Mouse (Mus musculus): Measurements from ENCODE around the gene Gm21738. TPM values are rescaled to one million over a fixed set of nuclear protein-coding genes. Genes with fewer than 3 reads are reported as not detected.
"Not testable (repeated sequence)": the region's sequence is repeated elsewhere in the genome, so short reads cannot be mapped to it uniquely, and the experiment has no call there.

Gm21738 gene
- total RNA-seq (2021), result under 1 TPM; 0.53 to 0.85 TPM
- long read RNA-seq, experiment 1, result 0 reads
- long read RNA-seq, experiment 2, result 0 reads

- not testable (repeated sequence) for DNase-seq (ENCODE audit: low spot score in 2 of 2)
Measured at GRCm38 (mm10) chr14:19418830-19419229, at the start of gene Gm21738. Gm21738 (minus strand) TSS chr14:19418930.

- not testable (repeated sequence) for DNase-seq (ENCODE audit: low spot score in 2 of 2)
Measured at GRCm38 (mm10) chr14:19383741-19384140, 35.0 kb downstream of the Gm21738 start.

Other genes starting within 250 kb of the Gm21738 start
- gene Gm2244, start 131.0 kb upstream of the Gm21738 start, total RNA-seq (2021), result not detected
- 1 to 10 TPM; 2.4 to 3.6 TPM for gene Gm2237, start 166.2 kb upstream of the Gm21738 start, total RNA-seq (2021)
- not detected for gene Gm5458, start 183.7 kb upstream of the Gm21738 start, total RNA-seq (2021)

Measured in adrenal gland, postnatal 4 days (tissue).